Mouse (Mus musculus) fat pad, adult 2 months (tissue): Measurements from ENCODE around the gene Mrgprb2.

Experiments used
- DNase-seq: peaks from one replicate; pipeline ENCODE4 v3.0.0-alpha.2; 2011; ENCODE audit warnings: low read depth, low spot score; ENCODE audit errors: extremely low read depth

Gene Mrgprb2

DNA sequence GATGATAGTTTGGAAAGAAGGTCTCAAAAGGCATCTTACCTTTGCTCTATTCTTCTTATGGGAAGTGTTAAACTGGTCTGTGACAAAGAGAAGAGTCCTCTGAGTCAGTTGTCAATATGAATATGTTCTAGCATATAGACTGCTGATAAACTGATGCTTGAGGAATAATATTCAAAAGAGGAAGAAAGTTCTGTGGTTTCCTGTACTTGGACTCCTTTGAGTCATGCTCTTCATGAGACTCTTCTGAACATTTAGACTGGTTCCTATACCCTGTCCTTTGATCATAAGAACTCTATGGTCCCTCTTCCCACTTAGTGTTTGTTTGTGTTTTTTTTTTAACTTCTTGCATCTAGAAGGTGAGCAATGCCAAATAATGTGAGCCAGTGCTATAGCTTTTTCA is at the start of gene Mrgprb2:
Gene Mrgprb2 (minus strand): TSS at position 101 of the 400 bp plus-strand sequence.
- DNase-seq, result no peak
